Mouse (Mus musculus): Measurements from ENCODE around the gene Pole3. TPM values are rescaled to one million over a fixed set of nuclear protein-coding genes. Genes with fewer than 3 reads are reported as not detected.

The Pole3 gene
- polyA plus RNA-seq, 1 experiment, result 44.8 TPM

GRCm38 (mm10) chr4:62515490-62515889, 9.4 kb downstream of the Pole3 start:
- TF ChIP-seq POLR2A (IDR thresholded peaks at IDR 0.05; ENCODE audit: control insufficient read depth, low read depth, low read length) (peak; percentile 11; the same call in 1 of the 2 replicates), CTCF (IDR thresholded peaks at IDR 0.05; ENCODE audit: control insufficient read depth, insufficient read depth, insufficient replicate concordance, low read depth, low read length) (no peak)
- Histone ChIP-seq H3K4me1 (ENCODE audit: control insufficient read depth, insufficient read depth, low read length) (peaks cover 6% of the 10 kb centered on the region), H3K27ac (ENCODE audit: control insufficient read depth, insufficient read depth, low read depth, low read length) (peak overlapping the region; percentile 89)

DNA sequence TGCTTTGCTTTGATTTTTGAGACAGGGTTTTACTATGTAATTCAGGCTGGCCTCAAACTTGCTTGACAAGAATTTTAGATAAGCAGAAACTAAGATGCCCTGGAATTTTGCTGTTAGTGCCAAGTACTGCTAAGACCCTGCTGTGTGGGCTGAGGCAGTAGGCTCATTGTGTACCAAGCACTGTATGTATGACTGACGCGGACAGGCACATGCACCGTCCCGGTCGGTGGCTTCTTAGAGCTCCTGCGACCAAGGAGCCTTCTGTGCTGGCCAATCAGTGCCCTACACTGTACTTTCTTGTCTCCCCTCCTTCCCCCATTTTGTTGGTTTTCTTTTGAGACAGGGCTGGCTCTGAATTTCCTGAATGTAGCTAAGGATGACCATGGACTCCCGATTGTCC, 9.9 kb downstream of the Pole3 start:
- Histone ChIP-seq H3K27ac (ENCODE audit: control insufficient read depth, insufficient read depth, low read depth, low read length) (peak overlapping the region; percentile 89), H3K4me1 (ENCODE audit: control insufficient read depth, insufficient read depth, low read length) (peaks cover 6% of the 10 kb centered on the region), H3K27me3 (ENCODE audit: control insufficient read depth, insufficient read depth, low read length) (no peaks in the 10 kb centered on the region), H3K36me3 (ENCODE audit: control insufficient read depth, insufficient read depth, low read length) (no peaks in the 10 kb centered on the region; the same call in 1 of the 2 replicates), H3K4me3 (ENCODE audit: control insufficient read depth, low read depth, low read length) (no peak overlapping the region)
- no peak; the same call in 1 of the 2 replicates for TF ChIP-seq POLR2A (IDR thresholded peaks at IDR 0.05; ENCODE audit: control insufficient read depth, low read depth, low read length)
- TF ChIP-seq CTCF (IDR thresholded peaks at IDR 0.05; ENCODE audit: control insufficient read depth, insufficient read depth, insufficient replicate concordance, low read depth, low read length), result no peak

More at GRCm38 (mm10) chr4:62515490-62515889, 9.4 kb downstream of the Pole3 start:
- Histone ChIP-seq H3K36me3 (ENCODE audit: control insufficient read depth, insufficient read depth, low read length) (no peaks in the 10 kb centered on the region; the same call in 1 of the 2 replicates), H3K27me3 (ENCODE audit: control insufficient read depth, insufficient read depth, low read length) (no peaks in the 10 kb centered on the region), H3K4me3 (ENCODE audit: control insufficient read depth, low read depth, low read length) (no peak overlapping the region)

DNA sequence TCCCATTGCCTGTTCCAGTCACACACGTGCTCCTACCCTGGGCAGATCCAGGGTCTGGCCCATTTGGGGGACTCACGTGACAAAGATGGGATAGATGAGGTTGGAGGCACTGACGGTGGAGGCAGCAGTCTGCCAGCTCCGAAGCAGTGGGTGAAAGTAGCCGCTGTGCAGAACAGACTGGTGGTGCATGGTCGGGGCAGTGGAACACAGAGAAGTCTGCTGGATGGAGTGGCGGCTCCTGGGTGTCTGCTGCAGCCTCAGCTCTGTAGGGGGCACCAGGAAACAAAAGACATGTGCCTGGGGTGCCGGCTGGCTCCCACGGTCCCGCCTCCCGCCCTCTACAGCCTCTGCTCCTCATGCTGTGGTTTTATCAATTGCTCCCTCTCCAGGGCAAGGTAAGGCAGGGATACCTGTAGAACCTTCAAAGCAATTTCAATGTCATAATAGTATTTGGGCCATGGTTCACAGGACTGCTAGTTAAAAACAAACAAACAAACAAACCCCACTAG, 10.8 kb downstream of the Pole3 start:
- no peaks in the 10 kb centered on the region; the same call in 1 of the 2 replicates for H3K36me3 ChIP-seq (ENCODE audit: control insufficient read depth, insufficient read depth, low read length)
- H3K27ac ChIP-seq (ENCODE audit: control insufficient read depth, insufficient read depth, low read depth, low read length), result peak overlapping the region; percentile 33; the same call in 1 of the 2 replicates
- H3K27me3 ChIP-seq (ENCODE audit: control insufficient read depth, insufficient read depth, low read length), result no peaks in the 10 kb centered on the region
- TF ChIP-seq POLR2A (IDR thresholded peaks at IDR 0.05; ENCODE audit: control insufficient read depth, low read depth, low read length) (no peak), CTCF (IDR thresholded peaks at IDR 0.05; ENCODE audit: control insufficient read depth, insufficient read depth, insufficient replicate concordance, low read depth, low read length) (no peak)
- H3K4me1 ChIP-seq (ENCODE audit: control insufficient read depth, insufficient read depth, low read length), result peaks cover under 1% of the 10 kb centered on the region; the same call in 1 of the 2 replicates
- no peak overlapping the region for H3K4me3 ChIP-seq (ENCODE audit: control insufficient read depth, low read depth, low read length)

DNA sequence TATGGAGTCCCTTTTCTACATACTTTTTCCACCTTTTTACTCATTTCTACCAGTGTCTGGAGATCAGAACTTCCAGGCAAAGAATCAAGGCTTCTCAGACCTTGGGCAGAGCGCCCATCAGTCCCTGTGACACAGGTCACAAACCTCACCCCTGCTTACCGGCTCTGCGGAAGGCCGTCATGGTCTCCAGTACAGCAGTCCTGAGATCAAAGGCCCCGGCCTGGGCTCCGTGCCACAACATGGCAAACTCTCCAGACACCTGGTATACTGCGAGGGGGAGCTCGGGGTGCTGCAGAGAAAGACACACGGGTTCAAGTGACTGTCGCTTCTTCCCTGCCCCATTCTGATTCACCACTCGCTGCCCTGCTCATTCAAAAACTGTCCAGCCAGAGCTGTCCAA, 14.9 kb downstream of the Pole3 start:
- Histone ChIP-seq H3K36me3 (ENCODE audit: control insufficient read depth, insufficient read depth, low read length) (no peaks in the 10 kb centered on the region; the same call in 1 of the 2 replicates), H3K27me3 (ENCODE audit: control insufficient read depth, insufficient read depth, low read length) (no peaks in the 10 kb centered on the region), H3K27ac (ENCODE audit: control insufficient read depth, insufficient read depth, low read depth, low read length) (no peak overlapping the region), H3K4me3 (ENCODE audit: control insufficient read depth, low read depth, low read length) (no peak overlapping the region), H3K4me1 (ENCODE audit: control insufficient read depth, insufficient read depth, low read length) (no peaks in the 10 kb centered on the region)
- no peak for TF ChIP-seq CTCF (IDR thresholded peaks at IDR 0.05; ENCODE audit: control insufficient read depth, insufficient read depth, insufficient replicate concordance, low read depth, low read length)

DNA sequence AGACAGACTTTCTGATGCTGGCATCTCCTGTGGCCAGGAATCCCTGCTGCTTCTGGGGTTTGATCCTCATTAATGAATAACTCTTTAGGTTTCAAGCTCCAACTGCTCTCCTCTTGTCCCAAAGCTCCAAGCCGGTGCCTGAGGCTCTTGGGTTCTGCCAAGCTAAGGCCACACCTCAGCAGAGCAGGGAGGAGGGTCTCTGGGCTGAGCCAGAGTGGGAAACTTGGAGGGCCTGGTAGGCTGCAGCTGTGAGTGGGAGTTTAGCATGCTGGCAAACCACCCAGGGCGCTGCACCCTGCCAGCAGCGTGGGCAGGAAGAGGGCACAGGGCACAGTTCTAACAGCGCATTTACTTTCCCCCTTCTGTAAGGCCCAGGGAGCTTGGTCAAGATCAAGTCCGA, 16.0 kb downstream of the Pole3 start:
- TF ChIP-seq POLR2A (IDR thresholded peaks at IDR 0.05; ENCODE audit: control insufficient read depth, low read depth, low read length) (no peak), CTCF (IDR thresholded peaks at IDR 0.05; ENCODE audit: control insufficient read depth, insufficient read depth, insufficient replicate concordance, low read depth, low read length) (no peak)
- no peaks in the 10 kb centered on the region; the same call in 1 of the 2 replicates for H3K36me3 ChIP-seq (ENCODE audit: control insufficient read depth, insufficient read depth, low read length)
- H3K4me1 ChIP-seq (ENCODE audit: control insufficient read depth, insufficient read depth, low read length), result no peaks in the 10 kb centered on the region
- H3K27ac ChIP-seq (ENCODE audit: control insufficient read depth, insufficient read depth, low read depth, low read length), result no peak overlapping the region
- H3K27me3 ChIP-seq (ENCODE audit: control insufficient read depth, insufficient read depth, low read length), result no peaks in the 10 kb centered on the region
- no peak overlapping the region for H3K4me3 ChIP-seq (ENCODE audit: control insufficient read depth, low read depth, low read length)

DNA sequence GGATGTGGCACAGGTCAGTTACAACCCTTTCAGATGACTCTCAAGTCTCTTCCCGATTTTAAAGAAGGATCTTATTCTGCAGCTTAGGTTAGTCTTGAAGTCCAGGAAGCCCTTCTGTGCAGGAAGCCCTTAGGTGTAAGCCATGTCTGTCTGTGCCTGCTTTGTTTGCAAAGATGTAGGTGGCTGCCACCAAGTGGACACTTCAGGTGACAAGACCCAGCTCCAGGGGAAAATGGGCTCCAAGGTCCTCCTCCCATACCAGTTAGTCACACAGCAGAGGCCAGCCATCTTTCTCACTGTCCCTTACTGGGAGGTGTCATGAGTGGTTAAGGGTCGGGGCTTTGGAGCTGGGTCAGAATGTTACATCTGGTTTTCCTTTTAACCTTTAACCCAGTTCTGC, 18.1 kb downstream of the Pole3 start:
- H3K4me3 ChIP-seq (ENCODE audit: control insufficient read depth, low read depth, low read length), result no peak overlapping the region
- no peak overlapping the region for H3K27ac ChIP-seq (ENCODE audit: control insufficient read depth, insufficient read depth, low read depth, low read length)
- H3K4me1 ChIP-seq (ENCODE audit: control insufficient read depth, insufficient read depth, low read length), result peaks cover 4% of the 10 kb centered on the region
- H3K27me3 ChIP-seq (ENCODE audit: control insufficient read depth, insufficient read depth, low read length), result no peaks in the 10 kb centered on the region
- H3K36me3 ChIP-seq (ENCODE audit: control insufficient read depth, insufficient read depth, low read length), result no peaks in the 10 kb centered on the region; the same call in 1 of the 2 replicates
- TF ChIP-seq CTCF (IDR thresholded peaks at IDR 0.05; ENCODE audit: control insufficient read depth, insufficient read depth, insufficient replicate concordance, low read depth, low read length) (no peak; the same call in 1 of the 2 replicates), POLR2A (IDR thresholded peaks at IDR 0.05; ENCODE audit: control insufficient read depth, low read depth, low read length) (no peak)

DNA sequence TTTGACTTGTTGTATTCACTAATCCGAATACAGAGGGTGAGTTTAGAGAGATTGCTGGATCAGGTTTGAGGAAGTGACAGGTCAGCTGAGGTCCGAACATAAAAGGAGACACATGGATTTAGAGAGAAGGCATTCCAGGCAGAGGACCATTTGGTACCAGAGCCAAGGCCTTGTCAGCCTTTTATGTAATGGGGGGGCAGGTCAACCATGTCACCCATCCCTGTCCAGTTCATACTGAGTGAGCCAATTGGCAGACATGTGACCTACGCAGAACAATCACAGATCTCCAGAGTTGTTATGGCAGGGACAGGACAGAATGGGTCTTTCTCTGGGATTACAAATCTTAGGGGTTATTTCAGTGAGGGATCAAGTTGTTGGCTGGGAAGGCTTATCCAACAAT, 18.9 kb downstream of the Pole3 start:
- no peak for TF ChIP-seq CTCF (IDR thresholded peaks at IDR 0.05; ENCODE audit: control insufficient read depth, insufficient read depth, insufficient replicate concordance, low read depth, low read length)
- no peak for TF ChIP-seq POLR2A (IDR thresholded peaks at IDR 0.05; ENCODE audit: control insufficient read depth, low read depth, low read length)

More for the DNA sequence above, 18.9 kb downstream of the Pole3 start:
- no peak overlapping the region for H3K4me3 ChIP-seq (ENCODE audit: control insufficient read depth, low read depth, low read length)
- H3K27ac ChIP-seq (ENCODE audit: control insufficient read depth, insufficient read depth, low read depth, low read length), result no peak overlapping the region
- peaks cover 8% of the 10 kb centered on the region for H3K4me1 ChIP-seq (ENCODE audit: control insufficient read depth, insufficient read depth, low read length)
- no peaks in the 10 kb centered on the region; the same call in 1 of the 2 replicates for H3K36me3 ChIP-seq (ENCODE audit: control insufficient read depth, insufficient read depth, low read length)
- H3K27me3 ChIP-seq (ENCODE audit: control insufficient read depth, insufficient read depth, low read length), result no peaks in the 10 kb centered on the region

All from testis, adult 2 months (tissue).